Mouse (Mus musculus): ENCODE measurements around the gene Ace2. TPM values are rescaled to one million over a fixed set of nuclear protein-coding genes. Genes with fewer than 3 reads are reported as not detected.

Gene Ace2
- polyA plus RNA-seq, 1 experiment from 2014 or later: 0.24 TPM

DNA sequence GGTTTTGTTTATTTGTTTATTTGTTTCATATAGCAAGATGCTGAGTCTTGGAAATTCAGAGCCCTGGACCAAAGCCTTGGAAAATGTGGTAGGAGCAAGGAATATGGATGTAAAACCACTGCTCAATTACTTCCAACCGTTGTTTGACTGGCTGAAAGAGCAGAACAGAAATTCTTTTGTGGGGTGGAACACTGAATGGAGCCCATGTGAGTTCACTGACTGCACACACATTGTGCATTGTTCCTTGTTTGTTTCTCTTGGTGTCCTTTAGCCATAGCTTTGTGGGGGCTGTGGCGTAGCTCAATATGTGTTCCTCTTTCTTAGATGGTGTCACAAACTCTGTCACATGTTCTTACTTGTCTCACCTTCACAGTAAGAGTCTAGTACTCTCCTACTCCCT is 36.6 kb downstream of the Ace2 start:
- TF ChIP-seq CTCF (IDR thresholded peaks at IDR 0.05): no peak
- no peak for DNase-seq (ENCODE audit: low read depth, low spot score)
- ChIA-PET CTCF (interaction anchor here (0.9 to 1.3 kb wide), 2 partner anchors 13 to 74 kb away, joined by 3 read pairs; no protein-coding TSS in a partner anchor), POLR2A (no interaction called here)
- ATAC-seq: no peak
- peaks cover 25% of the 10 kb centered on the region for H3K27me3 ChIP-seq
- in situ Hi-C loops (cut with MboI; ENCODE audit: low pct_unique_long_range_greater_than_20kb): loop anchor here (10.0 kb wide), 1 partner anchor 71 kb away; no protein-coding TSS in a partner anchor

DNA sequence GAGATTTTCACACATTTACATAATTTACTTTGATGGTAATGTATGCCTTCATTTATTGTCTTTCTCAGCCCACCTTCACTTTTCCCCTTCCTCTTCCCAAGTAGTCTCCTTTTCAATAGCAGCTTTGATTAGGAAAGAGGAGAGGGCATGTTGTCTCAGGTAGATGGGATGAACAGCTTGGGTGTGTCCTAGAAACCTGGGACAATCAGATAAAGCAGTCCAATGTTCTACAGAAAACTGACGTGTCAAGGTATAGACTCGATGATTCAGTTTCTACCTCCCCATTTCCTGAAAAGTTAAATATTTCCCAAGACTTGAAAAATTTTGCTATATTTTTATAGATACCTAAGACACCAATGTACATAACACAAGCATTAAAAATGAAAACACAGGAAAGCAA is 39.7 kb downstream of the Ace2 start:
- ChIA-PET CTCF (interaction anchor here (1.0 kb wide), 1 partner anchor 112 kb away, joined by 3 read pairs; no protein-coding TSS in a partner anchor), POLR2A (no interaction called here)
- ATAC-seq (no peak), DNase-seq (ENCODE audit: low read depth, low spot score) (no peak)
- in situ Hi-C loops (cut with MboI; ENCODE audit: low pct_unique_long_range_greater_than_20kb): loop anchor here (10.0 kb wide), 1 partner anchor 74 kb away; no protein-coding TSS in a partner anchor
- peaks cover 12% of the 10 kb centered on the region for H3K27me3 ChIP-seq
- no peak for TF ChIP-seq CTCF (IDR thresholded peaks at IDR 0.05)

DNA sequence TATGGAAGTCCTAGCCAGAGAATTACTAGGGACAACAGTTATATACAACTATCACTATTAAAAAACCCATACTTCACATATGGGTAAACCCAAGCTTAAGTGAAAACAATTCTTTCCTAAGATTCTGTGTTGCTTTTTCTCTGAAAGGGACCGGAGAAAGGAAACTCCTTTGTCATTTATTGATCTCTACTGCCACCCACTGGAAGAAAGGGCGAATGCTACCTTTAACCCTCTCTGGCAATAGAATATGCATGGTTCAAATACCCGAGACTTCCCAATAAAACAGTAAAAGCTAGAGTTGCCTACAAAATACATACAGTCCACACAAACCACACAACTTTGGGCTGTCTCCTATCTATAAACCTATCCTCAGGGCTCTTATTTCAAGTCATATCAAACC is 40.6 kb downstream of the Ace2 start:
- CTCF ChIA-PET: interaction anchor here (0.6 to 1.0 kb wide), 3 partner anchors 78 to 264 kb away, joined by 3 read pairs; no protein-coding TSS in a partner anchor
- POLR2A ChIA-PET: no interaction called here
- peaks cover 8% of the 10 kb centered on the region for H3K27me3 ChIP-seq
- TF ChIP-seq CTCF (IDR thresholded peaks at IDR 0.05): peak; percentile 62
- in situ Hi-C loops (cut with MboI; ENCODE audit: low pct_unique_long_range_greater_than_20kb): loop anchor here (5.0 to 10.0 kb wide), 4 partner anchors 75 to 268 kb away; no protein-coding TSS in a partner anchor
- ATAC-seq: peak; percentile 62
- no peak for DNase-seq (ENCODE audit: low read depth, low spot score)

DNA sequence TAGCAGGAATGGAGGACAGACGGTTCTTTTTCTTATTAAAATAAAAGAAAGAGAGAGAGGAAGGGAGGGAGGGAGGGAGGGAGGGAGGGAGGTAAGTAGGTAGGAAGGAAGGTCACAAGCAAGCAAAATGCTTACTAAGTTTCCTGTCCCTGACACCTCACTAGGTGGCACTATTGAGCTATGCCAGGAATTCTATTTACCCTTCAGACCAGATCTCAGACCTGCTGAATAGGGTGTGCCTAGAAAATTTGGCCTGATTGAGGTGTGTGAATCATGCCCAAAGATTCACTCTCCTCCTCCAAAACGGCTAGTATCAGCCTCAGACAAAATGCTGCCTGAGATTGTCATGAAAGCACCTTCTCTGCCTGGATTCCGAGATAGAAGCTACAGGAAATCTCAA is 44.7 kb downstream of the Ace2 start:
- in situ Hi-C loops (cut with MboI; ENCODE audit: low pct_unique_long_range_greater_than_20kb): loop anchor here (5.0 to 10.0 kb wide), 3 partner anchors 101 to 263 kb away; no protein-coding TSS in a partner anchor
- DNase-seq (ENCODE audit: low read depth, low spot score) (no peak), ATAC-seq (no peak)
- peaks cover 28% of the 10 kb centered on the region for H3K27me3 ChIP-seq
- CTCF ChIA-PET: interaction anchor here (0.7 to 2.7 kb wide), 12 partner anchors 15 to 275 kb away, joined by 3 to 17 read pairs (median 5); partner anchors contain the start of gene Vegfd
- POLR2A ChIA-PET: no interaction called here
- TF ChIP-seq CTCF (IDR thresholded peaks at IDR 0.05): peak; percentile 72

DNA sequence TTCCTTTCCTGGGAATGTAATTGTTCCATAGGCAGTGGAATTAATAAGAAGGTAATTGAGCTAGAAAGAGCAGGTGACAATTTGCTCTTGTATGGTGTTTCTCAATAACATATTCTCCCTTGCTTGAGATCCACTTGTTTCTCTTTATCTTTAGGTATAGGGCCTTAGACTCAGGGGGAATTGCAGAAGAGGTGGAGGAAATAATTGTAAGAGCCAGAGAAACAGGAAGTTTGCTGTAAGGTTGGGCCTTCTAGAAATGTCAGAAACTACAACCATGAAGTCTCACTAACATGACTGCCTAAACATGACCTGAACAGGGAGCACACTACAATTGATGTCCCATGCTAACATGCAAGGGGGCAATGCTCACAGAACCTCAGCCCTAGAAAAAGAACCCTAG is 50.7 kb downstream of the Ace2 start:
- no peak for DNase-seq (ENCODE audit: low read depth, low spot score)
- in situ Hi-C loops (cut with MboI; ENCODE audit: low pct_unique_long_range_greater_than_20kb): loop anchor here (5.0 to 10.0 kb wide), 2 partner anchors 95 to 207 kb away; no protein-coding TSS in a partner anchor
- POLR2A ChIA-PET: no interaction called here
- H3K27me3 ChIP-seq: peaks cover 53% of the 10 kb centered on the region
- ATAC-seq: no peak
- TF ChIP-seq CTCF (IDR thresholded peaks at IDR 0.05): no peak
- CTCF ChIA-PET: no interaction called here

DNA sequence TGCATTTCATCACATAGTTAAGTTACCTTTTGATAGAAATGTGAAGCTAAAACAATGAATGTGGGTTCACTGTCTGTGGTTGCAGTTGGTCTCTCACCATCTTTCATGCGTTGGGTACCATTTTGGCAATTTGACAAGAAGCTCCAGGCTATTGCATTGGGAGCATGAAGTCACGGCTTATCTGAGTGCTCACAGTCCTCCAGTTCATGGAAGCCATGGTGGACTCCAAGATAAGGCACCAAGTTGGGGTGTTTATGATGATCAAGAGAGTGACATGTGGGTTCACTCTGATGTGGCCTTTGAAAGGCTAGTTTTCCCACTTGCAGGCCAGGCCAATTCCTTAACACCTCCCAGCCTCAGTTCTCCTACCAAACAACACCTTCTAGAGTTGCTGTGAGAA is 58.5 kb downstream of the Ace2 start:
- no peak for TF ChIP-seq CTCF (IDR thresholded peaks at IDR 0.05)
- in situ Hi-C loops (cut with MboI; ENCODE audit: low pct_unique_long_range_greater_than_20kb): no loop called here
- ChIA-PET CTCF (no interaction called here), POLR2A (no interaction called here)
- DNase-seq (ENCODE audit: low read depth, low spot score): no peak
- ATAC-seq: no peak
- H3K27me3 ChIP-seq: peaks cover 36% of the 10 kb centered on the region

DNA sequence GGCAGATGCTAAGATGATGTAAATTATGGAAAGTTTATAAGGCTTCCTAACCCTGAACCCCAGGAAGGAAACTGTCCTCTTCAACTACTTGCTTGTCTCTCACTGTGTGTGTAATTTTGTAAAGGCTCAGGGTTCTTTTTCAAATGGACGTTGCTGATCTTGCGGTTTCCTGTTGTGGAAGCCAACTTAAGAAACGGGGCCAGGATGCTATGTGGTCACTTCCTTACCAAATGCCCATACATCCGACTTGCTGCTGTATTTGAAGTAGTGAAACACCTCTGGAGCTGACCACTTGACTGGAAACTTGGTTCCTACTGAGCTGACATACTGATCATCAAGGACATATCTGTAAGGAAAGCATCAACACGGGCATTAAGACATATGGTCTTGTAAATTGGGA is 61.4 kb downstream of the Ace2 start:
- no peak for TF ChIP-seq CTCF (IDR thresholded peaks at IDR 0.05)
- POLR2A ChIA-PET: no interaction called here
- CTCF ChIA-PET: no interaction called here
- peaks cover 21% of the 10 kb centered on the region for H3K27me3 ChIP-seq
- ATAC-seq (no peak), DNase-seq (ENCODE audit: low read depth, low spot score) (no peak)
- in situ Hi-C loops (cut with MboI; ENCODE audit: low pct_unique_long_range_greater_than_20kb): no loop called here

DNA sequence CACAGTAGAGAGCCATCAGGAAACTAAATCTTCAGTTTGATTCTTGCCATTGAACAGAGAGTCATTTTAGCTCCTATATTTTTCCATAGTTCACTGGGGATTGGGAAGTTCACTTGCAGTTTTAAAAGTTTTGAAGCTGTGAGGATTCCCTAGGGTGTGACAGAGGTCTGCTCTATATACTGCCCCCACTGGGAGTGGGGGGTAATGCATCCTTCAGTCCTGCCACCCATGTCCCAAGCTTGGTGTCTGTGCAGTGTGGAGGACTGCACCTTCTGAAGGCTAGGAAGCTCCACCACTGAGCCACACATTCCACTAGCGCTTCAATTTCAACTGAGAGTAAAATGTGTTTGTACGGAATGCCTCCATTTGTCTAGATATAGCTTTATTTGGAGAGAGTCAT is 82.9 kb downstream of the Ace2 start:
- H3K27me3 ChIP-seq: peaks cover 8% of the 10 kb centered on the region
- ChIA-PET POLR2A (no interaction called here), CTCF (no interaction called here)
- no peak for ATAC-seq
- no peak for DNase-seq (ENCODE audit: low read depth, low spot score)
- TF ChIP-seq CTCF (IDR thresholded peaks at IDR 0.05): peak; percentile 45
- in situ Hi-C loops (cut with MboI; ENCODE audit: low pct_unique_long_range_greater_than_20kb): no loop called here

DNA sequence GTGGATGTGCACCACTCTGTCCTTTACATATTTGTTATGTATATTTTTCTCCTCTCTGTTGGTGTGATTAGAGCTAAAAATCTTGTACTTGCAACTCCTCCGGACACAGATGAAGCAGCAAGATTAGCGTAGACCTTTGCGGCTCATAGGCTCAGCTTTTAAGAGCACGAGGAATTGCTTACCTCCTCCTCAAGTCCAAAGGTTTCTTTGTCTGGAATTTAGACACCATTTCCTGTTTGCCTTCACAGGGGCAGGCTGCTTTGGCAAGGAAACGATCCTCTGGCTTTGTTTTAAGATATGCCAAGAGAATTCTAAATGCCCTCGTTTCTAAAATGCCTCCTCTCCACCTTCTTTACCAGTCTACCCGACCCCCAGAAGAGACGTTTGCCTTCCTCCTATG is 94.2 kb downstream of the Ace2 start:
- ChIA-PET CTCF (no interaction called here), POLR2A (no interaction called here)
- peaks cover 19% of the 10 kb centered on the region for H3K27me3 ChIP-seq
- in situ Hi-C loops (cut with MboI; ENCODE audit: low pct_unique_long_range_greater_than_20kb): no loop called here
- ATAC-seq (no peak), DNase-seq (ENCODE audit: low read depth, low spot score) (no peak)
- no peak for TF ChIP-seq CTCF (IDR thresholded peaks at IDR 0.05)

Other genes with a start within 250 kb of the Ace2 start
- gene Ap1s2, start 230.3 kb upstream of the Ace2 start, polyA plus RNA-seq (2021): 12.3 TPM
- 42.8 TPM for gene Zrsr2, start 180.7 kb upstream of the Ace2 start, polyA plus RNA-seq (2021)
- 23.8 TPM for gene Car5b, start 111.3 kb upstream of the Ace2 start, polyA plus RNA-seq (2021)
- 7.6 TPM for gene Siah1b, start 62.8 kb upstream of the Ace2 start, polyA plus RNA-seq (2021)
- not detected for gene Cltrn, start 50.5 kb upstream of the Ace2 start, polyA plus RNA-seq (2021)
- gene Bmx, start 118.9 kb downstream of the Ace2 start, polyA plus RNA-seq (2021): not detected
- not detected for gene Pir, start 130.0 kb downstream of the Ace2 start, polyA plus RNA-seq (2021)
- 0.12 TPM for gene Vegfd, start 234.0 kb downstream of the Ace2 start, polyA plus RNA-seq (2021)